ENCODE assay signal across 9 mouse cellular contexts in the genomic region with DNA sequence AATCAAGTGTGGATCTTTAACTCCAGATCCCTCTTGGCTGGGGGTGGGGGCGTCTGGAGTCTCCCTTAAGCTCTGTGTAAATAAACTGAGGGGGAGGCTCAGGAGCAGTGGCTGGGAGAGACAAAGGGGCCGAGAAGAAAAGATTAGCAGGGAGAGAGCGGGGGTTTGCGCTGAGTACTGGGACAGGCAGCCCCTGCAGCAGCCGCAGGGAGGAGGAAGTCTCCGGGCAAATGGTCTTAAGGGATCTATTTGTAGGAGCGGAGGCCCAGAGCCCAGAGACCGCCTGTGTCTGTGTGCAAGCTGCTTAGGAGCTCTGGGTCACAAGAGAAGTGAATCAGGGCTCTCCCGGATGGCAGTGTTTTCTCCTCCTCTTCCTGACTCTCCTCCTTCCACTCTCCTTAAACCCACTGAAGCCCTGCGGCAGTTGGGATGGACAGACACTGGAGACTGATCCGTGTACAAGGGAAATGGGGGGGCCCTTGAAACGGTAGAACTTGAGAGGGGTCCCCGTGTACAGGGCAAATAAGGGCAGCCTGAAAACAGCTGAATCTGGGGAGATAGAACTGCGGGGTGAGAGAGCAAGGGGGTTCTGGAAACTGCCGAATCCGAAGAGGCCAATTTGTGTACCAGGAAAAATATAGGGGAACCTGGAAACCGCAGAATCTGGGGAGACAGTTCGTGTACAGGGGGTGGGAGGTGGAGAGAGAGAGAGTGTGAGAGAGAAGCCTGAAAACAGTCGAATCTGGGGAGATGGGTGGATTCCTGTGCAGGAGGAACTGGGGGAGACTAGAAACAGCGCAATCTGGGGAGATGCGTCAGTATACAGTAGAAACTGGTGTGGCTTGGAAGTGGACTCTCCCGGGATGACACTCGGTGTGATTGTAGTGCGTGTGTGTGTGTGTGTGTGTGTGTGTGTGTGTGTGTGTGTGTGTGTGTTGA. TPM values are rescaled to one million over a fixed set of nuclear protein-coding genes. Genes with fewer than 3 reads are reported as not detected.
A peak's percentile ranks its signal among the peaks of the same experiment; 100 is the strongest.
DNase-seq lines count a peak whose midpoint lies in the region; ATAC-seq and TF ChIP-seq lines count a peak whose summit lies in the region.
"Had no signal": no experiment of that assay in that cellular context is flagged by ENCODE, and none has a peak within 500 bp of the region (broad histone marks: within the 10 kb centered on the region; RNA-seq: fewer than 3 reads in every experiment).

No protein-coding gene starts in this region.

- WGBS in heart, embryonic 16.5 days = 18% methylated on average over 24 of the region's 24 CpGs
- WGBS in forebrain, postnatal 0 days = 4% methylated on average over 24 of the region's 24 CpGs
- WGBS in midbrain, embryonic 15.5 days = 2% methylated on average over 24 of the region's 24 CpGs

- no peaks in the 10 kb centered on the region for H3K36me3 ChIP-seq in heart, embryonic 16.5 days (ENCODE audit: control insufficient read depth, insufficient read depth)
- H3K36me3 ChIP-seq in forebrain, postnatal 0 days (ENCODE audit: insufficient read depth) = no peaks in the 10 kb centered on the region
- H3K36me3 ChIP-seq in midbrain, embryonic 15.5 days (replicated peaks) = no peaks in the 10 kb centered on the region
- H3K36me3 ChIP-seq: G1E had no signal

- H3K9ac ChIP-seq in heart, embryonic 16.5 days (ENCODE audit: low read length) = 0 out of 2 replicates have a peak overlapping the region, but pooled peaks have one; percentile 21
- peak overlapping the region; percentile 39; the same call in 1 of the 2 replicates for H3K9ac ChIP-seq in forebrain, postnatal 0 days
- peak overlapping the region; percentile 11; the same call in 1 of the 2 replicates for H3K9ac ChIP-seq in midbrain, embryonic 15.5 days

- peaks cover 9% of the 10 kb centered on the region for H3K4me1 ChIP-seq in heart, embryonic 16.5 days (ENCODE audit: control insufficient read depth, insufficient read depth, low read length)
- H3K4me1 ChIP-seq in forebrain, postnatal 0 days (ENCODE audit: insufficient read depth) = peaks cover 38% of the 10 kb centered on the region
- H3K4me1 ChIP-seq in midbrain, embryonic 15.5 days = peaks cover 56% of the 10 kb centered on the region

- H3K4me2 ChIP-seq in heart, embryonic 16.5 days (ENCODE audit: low read depth, low read length) = no peak overlapping the region
- 0 out of 2 replicates have a peak overlapping the region, but pooled peaks have one; percentile 10 for H3K4me2 ChIP-seq in forebrain, postnatal 0 days (ENCODE audit: low read depth)
- peak overlapping the region; percentile 30 for H3K4me2 ChIP-seq in midbrain, embryonic 15.5 days

- DNase-seq in heart, adult 9 months (ENCODE audit: low spot score in 2 of 2) = no peak
- peak; percentile 34 for DNase-seq in ZHBTc4 (ENCODE audit: low read depth, low spot score)
- DNase-seq in forebrain, postnatal 0 days = peak; percentile 56
- no peak for DNase-seq in adrenal gland, postnatal 10 days
- DNase-seq in urinary bladder, postnatal 4 days (ENCODE audit: low spot score in 2 of 2) = no peak

- H3K9me3 ChIP-seq in heart, embryonic 16.5 days (replicated peaks; ENCODE audit: control insufficient read depth, low read length) = no peaks in the 10 kb centered on the region
- H3K9me3 ChIP-seq in forebrain, postnatal 0 days (ENCODE audit: low read length) = no peaks in the 10 kb centered on the region
- no peaks in the 10 kb centered on the region for H3K9me3 ChIP-seq in midbrain, embryonic 15.5 days
- H3K9me3 ChIP-seq: G1E had no signal

- H3K27me3 ChIP-seq in heart, embryonic 16.5 days (ENCODE audit: control insufficient read depth, insufficient read depth, low read length) = peaks cover 9% of the 10 kb centered on the region
- H3K27me3 ChIP-seq in forebrain, postnatal 0 days (ENCODE audit: insufficient read depth, low read length) = no peaks in the 10 kb centered on the region
- H3K27me3 ChIP-seq in midbrain, embryonic 15.5 days (replicated peaks) = no peaks in the 10 kb centered on the region

- no peak for TF ChIP-seq CTCF in forebrain, postnatal 0 days (IDR thresholded peaks at IDR 0.05; ENCODE audit: low read depth)

- no peak overlapping the region for H3K27ac ChIP-seq in heart, embryonic 16.5 days (ENCODE audit: low read length)
- H3K27ac ChIP-seq in forebrain, postnatal 0 days (ENCODE audit: low read depth, low read length) = peak overlapping the region; percentile 71
- peak overlapping the region; percentile 99 for H3K27ac ChIP-seq in midbrain, embryonic 15.5 days

- H3K4me3 ChIP-seq in heart, embryonic 16.5 days (ENCODE audit: low read length) = no peak overlapping the region
- no peak overlapping the region for H3K4me3 ChIP-seq in forebrain, postnatal 0 days (ENCODE audit: low read depth, low read length)
- no peak overlapping the region for H3K4me3 ChIP-seq in midbrain, embryonic 15.5 days

- no peak for ATAC-seq in heart, embryonic 16.5 days (replicated peaks; ENCODE audit: extremely low read depth, insufficient read depth, low FRiP score)
- ATAC-seq in forebrain, postnatal 0 days = peak; percentile 21; the same call in 1 of the 2 replicates
- peak; percentile 3; the same call in 1 of the 2 replicates for ATAC-seq in midbrain, embryonic 15.5 days (replicated peaks)
- ATAC-seq in monocyte, adult 5-6 weeks (replicated peaks; ENCODE audit: insufficient number of reproducible peaks, low FRiP score, low TSS enrichment, poor library complexity, severe bottlenecking) = no peak

RNA-seq across cellular contexts. Expression of gene Copz2, which starts 23.0 kb away (rescaled TPM):
- polyA plus RNA-seq in heart, embryonic 16.5 days (2015; fragmentation: Nextera tagmentation; extraction: Ambion mirVana) = 118 and 129 TPM in 2 replicates
- total RNA-seq in forebrain, postnatal 0 days (2014; rRNA removed) = 5.8 and 7.1 TPM in 2 replicates
- polyA plus RNA-seq in forebrain, postnatal 0 days (2015; fragmentation: Nextera tagmentation; extraction: Ambion mirVana) = 14.8 and 14.9 TPM in 2 replicates
- 19.9 and 20.5 TPM in 2 replicates for polyA plus RNA-seq in midbrain, embryonic 15.5 days (2015; fragmentation: Nextera tagmentation; extraction: Ambion mirVana)
- 10 to 100 TPM; 45.5 to 50.3 TPM for total RNA-seq in adrenal gland, postnatal 10 days (2021)
- 0.48 TPM in 1 of 3 replicates, not detected in the others for total RNA-seq in monocyte, adult 5-6 weeks (2017)

RNA-seq across cellular contexts. Expression of gene Nfe2l1, which starts 42.9 kb away (rescaled TPM):
- 81.3 and 90.1 TPM in 2 replicates for polyA plus RNA-seq in heart, embryonic 16.5 days (2015; fragmentation: Nextera tagmentation; extraction: Ambion mirVana)
- total RNA-seq in forebrain, postnatal 0 days (2014; rRNA removed) = 46.5 and 57.4 TPM in 2 replicates
- polyA plus RNA-seq in forebrain, postnatal 0 days (2015; fragmentation: Nextera tagmentation; extraction: Ambion mirVana) = 47.3 and 62.4 TPM in 2 replicates
- polyA plus RNA-seq in midbrain, embryonic 15.5 days (2015; fragmentation: Nextera tagmentation; extraction: Ambion mirVana) = 80.9 and 81.2 TPM in 2 replicates
- total RNA-seq in adrenal gland, postnatal 10 days (2021) = 100 to 1,000 TPM; 300 to 307 TPM
- 56.7 to 65.5 TPM (median 62.2 TPM) in 3 replicates for total RNA-seq in monocyte, adult 5-6 weeks (2017)

RNA-seq across cellular contexts. Expression of gene Cdk5rap3, which starts 43.6 kb away (rescaled TPM):
- 48.7 and 60.5 TPM in 2 replicates for polyA plus RNA-seq in heart, embryonic 16.5 days (2015; fragmentation: Nextera tagmentation; extraction: Ambion mirVana)
- 54.9 and 57.7 TPM in 2 replicates for total RNA-seq in forebrain, postnatal 0 days (2014; rRNA removed)
- 86.4 and 88.8 TPM in 2 replicates for polyA plus RNA-seq in forebrain, postnatal 0 days (2015; fragmentation: Nextera tagmentation; extraction: Ambion mirVana)
- polyA plus RNA-seq in midbrain, embryonic 15.5 days (2015; fragmentation: Nextera tagmentation; extraction: Ambion mirVana) = 88.2 and 91.7 TPM in 2 replicates
- total RNA-seq in adrenal gland, postnatal 10 days (2021) = 10 to 100 TPM; 54.1 to 54.9 TPM
- 38.4 to 51.0 TPM (median 44.6 TPM) in 3 replicates for total RNA-seq in monocyte, adult 5-6 weeks (2017)

RNA-seq across cellular contexts. Expression of gene Prr15l, which starts 55.2 kb away (rescaled TPM):
- polyA plus RNA-seq in heart, embryonic 16.5 days (2015; fragmentation: Nextera tagmentation; extraction: Ambion mirVana) = 1.0 and 5.6 TPM in 2 replicates
- total RNA-seq in forebrain, postnatal 0 days (2014; rRNA removed) = not detected in 2 replicates
- 0.11 TPM in 1 of 2 replicates, not detected in the other for polyA plus RNA-seq in forebrain, postnatal 0 days (2015; fragmentation: Nextera tagmentation; extraction: Ambion mirVana)
- 0.17 and 0.30 TPM in 2 replicates for polyA plus RNA-seq in midbrain, embryonic 15.5 days (2015; fragmentation: Nextera tagmentation; extraction: Ambion mirVana)
- under 1 TPM; 0.24 to 0.66 TPM for total RNA-seq in adrenal gland, postnatal 10 days (2021)
- 0.29 TPM in 1 of 3 replicates, not detected in the others for total RNA-seq in monocyte, adult 5-6 weeks (2017)

Comparison
In these comparisons a context has a peak if more than half of its experiments do, and no peak if none do; other contexts are left out.
1. ATAC-seq: peak in forebrain, postnatal 0 days (single experiment) and midbrain, embryonic 15.5 days (single experiment); none in heart, embryonic 16.5 days (single experiment) and monocyte, adult 5-6 weeks (single experiment).
2. DNase-seq: peak in ZHBTc4 (single experiment) and forebrain, postnatal 0 days (single experiment); none in heart, adult 9 months (0 of 2), adrenal gland, postnatal 10 days (single experiment) and urinary bladder, postnatal 4 days (0 of 2).
3. Peak in every context shown above with its lines, with median percentiles within 50 percentile points of each other: H3K9ac ChIP-seq.